Mouse (Mus musculus) lung, adult 2 months (tissue): Measurements from ENCODE around the gene Ppfia3. TPM values are rescaled to one million over a fixed set of nuclear protein-coding genes. Genes with fewer than 3 reads are reported as not detected.
A peak's percentile ranks its signal among the peaks of the same experiment; 100 is the strongest.

Experiments used
- DNase-seq: peaks from one replicate; pipeline ENCODE4 v3.0.0; 2022
- H3K4me1 ChIP-seq: fragments of 200-500 bp; 2 replicates; pipeline ENCODE4 v1.6.1; 2011; ENCODE audit warnings: low read length; ENCODE audit not compliant: control insufficient read depth, insufficient read depth
- H3K4me3 ChIP-seq: fragments of 200-500 bp; replicated peaks from 2 replicates; pipeline ENCODE3; 2011; ENCODE audit warnings: low read depth, mild to moderate bottlenecking, control low read depth, low read length; ENCODE audit errors: extremely low read depth
- CTCF ChIP-seq: fragments of 200-500 bp; IDR thresholded peaks from 2 replicates; pipeline ENCODE4 v1.5.1; 2011; ENCODE audit warnings: mild to moderate bottlenecking, low read length, control low read depth; ENCODE audit not compliant: insufficient read depth
- POLR2A ChIP-seq: fragments of 200-500 bp; IDR thresholded peaks from 2 replicates; pipeline ENCODE4 v1.6.1; 2011; ENCODE audit warnings: low read depth, mild to moderate bottlenecking, control low read depth, low read length, borderline replicate concordance; ENCODE audit errors: extremely low read depth
- WGBS: fragments of 180-500 bp; shearing (Covaris S2); methylation state at CpG from one replicate; pipeline ENCODE4 v1.1.7; 2018; 5-methylcytosine and 5-hydroxymethylcytosine counted together
- polyA plus RNA-seq: library from polyadenylated mRNA; depleted of rRNA; stranded (reverse); fragments of >200 nt; gene quantifications from 2 replicates; pipeline ENCODE4 v1.2.3, GENCODE M21; 2012

Ppfia3 gene
- polyA plus RNA-seq, 1 experiment, result 3.7 TPM

- DNase-seq, result no peak
- no peak for TF ChIP-seq CTCF
- TF ChIP-seq POLR2A, result no peak
- peaks cover 8% of the 10 kb centered on the region for H3K4me1 ChIP-seq
- WGBS, result 1% methylated on average over 19 of the region's 20 CpGs
- peak overlapping the region; percentile 67 for H3K4me3 ChIP-seq
Observed at GRCm38 (mm10) chr7:45395129-45395541, 28.3 kb upstream of the Ppfia3 start.

GRCm38 (mm10) chr7:45386077-45386476 lies 19.3 kb upstream of the Ppfia3 start:
- DNase-seq, result no peak
- no peak for TF ChIP-seq CTCF
- TF ChIP-seq POLR2A, result no peak
- WGBS, result 90% methylated on average over 3 of the region's 3 CpGs
- no peaks in the 10 kb centered on the region for H3K4me1 ChIP-seq
- H3K4me3 ChIP-seq, result no peak overlapping the region

DNA sequence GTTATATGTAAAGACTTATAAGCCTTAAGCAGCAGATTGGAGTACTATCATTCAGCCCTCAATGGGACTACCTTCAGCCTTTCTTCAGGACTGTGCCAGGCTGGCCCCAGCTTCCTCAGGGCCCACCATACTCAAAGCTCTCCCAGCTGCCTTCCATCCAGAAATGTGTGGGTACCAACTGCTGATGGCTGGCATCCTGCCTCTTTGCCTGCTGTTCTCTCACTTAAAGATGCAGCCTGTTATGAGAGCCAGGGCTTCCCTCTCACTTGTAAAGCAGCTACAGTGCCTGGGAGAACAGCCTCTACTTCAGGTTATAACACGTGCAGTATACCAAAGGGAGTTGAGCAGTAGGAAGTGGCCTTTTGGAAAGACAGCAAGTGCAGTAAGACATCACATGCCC lies 9.2 kb upstream of the Ppfia3 start:
- no peak overlapping the region for H3K4me3 ChIP-seq
- 82% methylated on average over 1 of the region's 1 CpGs for WGBS
- TF ChIP-seq POLR2A (no peak), CTCF (no peak)
- H3K4me1 ChIP-seq, result no peaks in the 10 kb centered on the region
- no peak for DNase-seq

DNA sequence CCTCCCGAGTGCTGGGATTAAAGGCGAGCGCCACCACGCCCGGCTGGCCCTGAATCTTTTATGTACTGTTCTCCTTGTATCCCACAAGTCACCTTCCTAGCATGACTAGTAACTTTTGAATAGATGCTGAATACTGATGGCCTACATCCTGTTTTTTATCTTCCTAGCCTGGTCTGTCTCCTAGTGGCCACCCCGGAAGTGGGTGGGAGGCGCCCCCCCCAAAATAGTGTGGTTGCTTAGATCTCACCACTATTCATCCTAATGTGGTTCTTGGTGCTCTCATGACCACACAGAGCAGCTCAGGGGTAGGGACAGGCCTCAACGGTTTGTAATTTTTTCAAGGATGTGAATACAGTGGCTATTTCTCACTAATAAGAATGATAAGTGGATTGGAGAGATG lies 7.8 kb upstream of the Ppfia3 start:
- no peak for DNase-seq
- H3K4me1 ChIP-seq, result no peaks in the 10 kb centered on the region; the same call in none of the 2 replicates
- no peak overlapping the region for H3K4me3 ChIP-seq
- WGBS, result 88% methylated on average over 8 of the region's 8 CpGs
- TF ChIP-seq CTCF (no peak), POLR2A (no peak)

- no peak overlapping the region for H3K4me3 ChIP-seq
- WGBS, result 77% methylated on average over 5 of the region's 5 CpGs
- no peaks in the 10 kb centered on the region; the same call in none of the 2 replicates for H3K4me1 ChIP-seq
- DNase-seq, result no peak
- TF ChIP-seq POLR2A, result no peak
- no peak for TF ChIP-seq CTCF
Observed at GRCm38 (mm10) chr7:45372371-45372770, 5.6 kb upstream of the Ppfia3 start.

GRCm38 (mm10) chr7:45370475-45371311 lies 3.9 kb upstream of the Ppfia3 start, which contains the start of gene Lin7b:
Lin7b (minus strand) TSS chr7:45370583.
- TF ChIP-seq CTCF, result no peak
- TF ChIP-seq POLR2A, result no peak
- Histone ChIP-seq H3K4me3 (peak within 1 kb of the TSS; percentile 55), H3K4me1 (no peaks in the 10 kb centered on the region; the same call in none of the 2 replicates)
- DNase-seq, result peak; percentile 81
- WGBS, result 10% methylated on average over 28 of the region's 28 CpGs

DNA sequence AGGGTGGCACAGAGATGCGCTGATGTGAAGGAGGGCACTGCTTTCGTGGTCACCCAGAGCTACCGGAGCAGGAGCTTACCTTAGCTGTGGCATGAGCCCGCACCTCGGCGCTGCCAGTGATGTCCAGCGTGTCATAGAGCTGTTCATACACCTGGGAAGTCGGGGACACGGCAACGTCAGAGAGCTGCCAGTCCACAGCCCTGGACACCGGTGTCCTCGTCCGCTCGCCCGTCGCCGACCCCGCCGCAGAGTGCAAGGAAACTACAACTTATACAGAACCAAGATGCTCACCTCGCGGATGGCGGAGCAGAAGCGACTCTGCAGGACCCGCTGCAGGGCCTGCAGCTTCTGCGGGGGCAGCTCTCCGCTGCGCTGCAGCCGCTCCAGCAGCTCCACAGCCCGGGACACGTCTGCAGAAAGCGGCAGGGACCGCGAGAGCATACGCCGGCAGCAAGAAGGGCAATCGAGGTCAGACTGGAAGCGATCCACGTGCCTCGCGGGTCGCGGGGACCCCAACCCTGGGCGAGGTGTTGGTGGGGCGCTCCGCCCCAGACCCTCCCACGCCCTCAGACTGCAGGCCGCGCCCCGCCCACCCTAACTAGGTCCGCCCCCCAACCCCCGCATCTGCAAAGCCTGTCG lies 3.1 kb upstream of the Ppfia3 start:
- no peak for DNase-seq
- Histone ChIP-seq H3K4me1 (no peaks in the 10 kb centered on the region; the same call in none of the 2 replicates), H3K4me3 (peak overlapping the region; percentile 55)
- TF ChIP-seq CTCF (no peak), POLR2A (no peak)
- WGBS, result 7% methylated on average over 52 of the region's 52 CpGs

GRCm38 (mm10) chr7:45369022-45369745 lies 2.4 kb upstream of the Ppfia3 start:
- 77% methylated on average over 16 of the region's 16 CpGs for whole genome bisulfite sequencing
- TF ChIP-seq CTCF (no peak), POLR2A (no peak)
- DNase-seq, result no peak
- no peaks in the 10 kb centered on the region; the same call in none of the 2 replicates for H3K4me1 ChIP-seq
- no peak overlapping the region for H3K4me3 ChIP-seq

- H3K4me3 ChIP-seq, result no peak overlapping the region
- WGBS, result 84% methylated on average over 15 of the region's 15 CpGs
- no peak for DNase-seq
- no peaks in the 10 kb centered on the region; the same call in none of the 2 replicates for H3K4me1 ChIP-seq
- TF ChIP-seq POLR2A (no peak), CTCF (no peak)
Observed at GRCm38 (mm10) chr7:45368178-45368577, 1.4 kb upstream of the Ppfia3 start.
